In the genomic region with DNA sequence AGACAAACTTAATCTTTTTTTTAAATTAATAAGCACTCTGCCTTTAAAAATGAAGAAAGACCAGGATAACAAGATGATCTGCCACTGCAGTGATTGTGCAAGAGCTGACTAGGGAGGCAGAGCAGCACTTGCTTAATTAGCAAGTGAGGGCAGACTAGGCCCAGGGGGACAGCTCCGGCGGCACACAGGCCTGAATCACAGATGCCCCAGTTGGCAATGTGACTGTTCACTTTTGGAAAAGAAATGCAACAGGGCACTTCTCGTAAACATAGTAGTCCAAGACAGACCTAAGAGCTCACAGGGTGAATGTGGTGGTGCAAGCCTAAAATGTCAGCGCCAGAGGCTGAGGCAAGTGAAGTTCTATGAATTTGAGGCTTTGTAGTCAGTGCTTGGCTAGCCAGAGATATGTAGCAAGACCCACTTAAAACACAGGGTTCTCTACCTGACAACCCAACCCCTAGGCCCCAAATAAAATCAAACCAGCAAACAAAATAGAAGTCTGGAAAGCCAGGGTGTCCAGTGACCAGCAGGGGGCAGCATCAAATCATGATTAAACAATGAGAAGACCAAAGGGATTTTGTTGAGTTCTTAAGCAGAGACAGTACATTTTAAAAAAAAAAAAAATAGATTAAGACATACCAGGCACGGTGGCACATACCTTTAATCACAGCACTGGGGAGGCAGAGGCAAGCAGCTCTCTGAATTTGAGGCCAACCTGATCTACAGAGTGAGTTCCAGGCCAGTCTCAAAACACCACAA, we compare ENCODE assay signal across 10 mouse cellular contexts. TPM values are rescaled to one million over a fixed set of nuclear protein-coding genes. Genes with fewer than 3 reads are reported as not detected.
DNase-seq lines count a peak whose midpoint lies in the region; ATAC-seq and TF ChIP-seq lines count a peak whose summit lies in the region.
"Had no signal": no experiment of that assay in that cellular context is flagged by ENCODE, and none has a peak within 500 bp of the region (broad histone marks: within the 10 kb centered on the region; RNA-seq: fewer than 3 reads in every experiment).

No protein-coding gene starts in this region.

- H3K4me2 ChIP-seq in hindbrain, embryonic 16.5 days (ENCODE audit: low read length): no peak overlapping the region
- H3K4me2 ChIP-seq in midbrain, postnatal 0 days (ENCODE audit: low read depth, low read length, poor library complexity, severe bottlenecking): no peak overlapping the region
- H3K4me2 ChIP-seq: neural tube, embryonic 13.5 days had no signal

- H3K27ac ChIP-seq in hindbrain, embryonic 10.5 days: no peak overlapping the region
- no peak overlapping the region for H3K27ac ChIP-seq in hindbrain, embryonic 16.5 days (ENCODE audit: low read depth, low read length)
- H3K27ac ChIP-seq in midbrain, postnatal 0 days (ENCODE audit: low read depth, low read length): no peak overlapping the region
- H3K27ac ChIP-seq: neural tube, embryonic 13.5 days had no signal

- no peaks in the 10 kb centered on the region for H3K9me3 ChIP-seq in hindbrain, embryonic 10.5 days
- H3K9me3 ChIP-seq in hindbrain, embryonic 16.5 days (ENCODE audit: control insufficient read depth, low read length): no peaks in the 10 kb centered on the region
- H3K9me3 ChIP-seq in midbrain, postnatal 0 days (ENCODE audit: low read length): no peaks in the 10 kb centered on the region
- H3K9me3 ChIP-seq: neural tube, embryonic 13.5 days had no signal

- no peak for ATAC-seq in hindbrain, embryonic 16.5 days
- ATAC-seq in midbrain, postnatal 0 days (ENCODE audit: low FRiP score): no peak

- H3K27me3 ChIP-seq in hindbrain, embryonic 10.5 days (ENCODE audit: insufficient read depth, poor library complexity, severe bottlenecking): no peaks in the 10 kb centered on the region
- no peaks in the 10 kb centered on the region for H3K27me3 ChIP-seq in hindbrain, embryonic 16.5 days (replicated peaks; ENCODE audit: control insufficient read depth, insufficient read depth, low read length)
- H3K27me3 ChIP-seq in midbrain, postnatal 0 days (ENCODE audit: insufficient read depth, low read length): no peaks in the 10 kb centered on the region
- H3K27me3 ChIP-seq: neural tube, embryonic 13.5 days had no signal

- H3K36me3 ChIP-seq in hindbrain, embryonic 10.5 days: peaks cover 61% of the 10 kb centered on the region
- peaks cover 23% of the 10 kb centered on the region for H3K36me3 ChIP-seq in hindbrain, embryonic 16.5 days (ENCODE audit: control insufficient read depth, insufficient read depth, low read length)
- peaks cover 38% of the 10 kb centered on the region for H3K36me3 ChIP-seq in midbrain, postnatal 0 days (ENCODE audit: insufficient read depth, low read length)

- H3K9ac ChIP-seq in hindbrain, embryonic 16.5 days (ENCODE audit: low read depth, low read length): no peak overlapping the region
- no peak overlapping the region for H3K9ac ChIP-seq in midbrain, postnatal 0 days (replicated peaks; ENCODE audit: low read length, poor library complexity, severe bottlenecking)
- H3K9ac ChIP-seq: neural tube, embryonic 13.5 days had no signal

- H3K4me1 ChIP-seq in hindbrain, embryonic 10.5 days (replicated peaks): peaks cover 18% of the 10 kb centered on the region
- H3K4me1 ChIP-seq in hindbrain, embryonic 16.5 days (ENCODE audit: control insufficient read depth, insufficient read depth, low read depth, low read length): peaks cover 12% of the 10 kb centered on the region
- H3K4me1 ChIP-seq in midbrain, postnatal 0 days (ENCODE audit: insufficient read depth, low read length): peaks cover 9% of the 10 kb centered on the region

- peak; percentile 70 for DNase-seq in hindbrain, embryonic 10.5 days (ENCODE audit: low spot score)
- DNase-seq in NIH3T3 (ENCODE audit: low read depth): peak; percentile 95
- DNase-seq in cerebellum, postnatal 14 days: peak; percentile 85 to 94
- DNase-seq in gastrocnemius, postnatal 4 days (ENCODE audit: low spot score in 2 of 2): peak; percentile 50 to 83
- peak; percentile 79 to 83 for DNase-seq in left cerebral cortex, postnatal 25 days (ENCODE audit: low spot score in 2 of 2)
- peak; percentile 86 for DNase-seq in midbrain, postnatal 0 days (ENCODE audit: low spot score)
- peak; percentile 47 for DNase-seq in testis, postnatal 14 days (ENCODE audit: low spot score)

- no peak overlapping the region for H3K4me3 ChIP-seq in hindbrain, embryonic 10.5 days
- no peak overlapping the region for H3K4me3 ChIP-seq in hindbrain, embryonic 16.5 days (ENCODE audit: low read length)
- H3K4me3 ChIP-seq in midbrain, postnatal 0 days (ENCODE audit: low read depth, low read length): no peak overlapping the region
- H3K4me3 ChIP-seq: neural tube, embryonic 13.5 days had no signal

- WGBS in hindbrain, embryonic 10.5 days: 71% methylated on average over 5 of the region's 5 CpGs
- WGBS in hindbrain, embryonic 16.5 days: 62% methylated on average over 5 of the region's 5 CpGs
- WGBS in midbrain, postnatal 0 days: 54% methylated on average over 5 of the region's 5 CpGs

- TF ChIP-seq CTCF in midbrain, postnatal 0 days (IDR thresholded peaks at IDR 0.05): peak; percentile 84

- intact Hi-C loops in left cerebral cortex, postnatal 25 days (cut with DNase I): loop anchor here (5.0 kb wide), 2 partner anchors 43 to 268 kb away; partner anchors contain the start of genes 1810009A15Rik and Gm49416

RNA-seq across cellular contexts. Expression of gene Gng3, which starts 5.6 kb away (rescaled TPM):
- 66.7 and 140 TPM in 2 replicates for polyA plus RNA-seq in hindbrain, embryonic 10.5 days (2016; fragmentation: Nextera tagmentation; extraction: Ambion mirVana)
- 477 and 526 TPM in 2 replicates for polyA plus RNA-seq in hindbrain, embryonic 16.5 days (2015; fragmentation: Nextera tagmentation; extraction: Ambion mirVana)
- total RNA-seq in gastrocnemius, postnatal 4 days (2021): under 1 TPM; 0.17 to 0.26 TPM
- 100 to 1,000 TPM; 201 to 223 TPM for total RNA-seq in left cerebral cortex, postnatal 25 days (2021)
- 103 and 119 TPM in 2 replicates for total RNA-seq in midbrain, postnatal 0 days (2014; rRNA removed)
- polyA plus RNA-seq in midbrain, postnatal 0 days (2015; fragmentation: Nextera tagmentation; extraction: Ambion mirVana): 746 and 809 TPM in 2 replicates

RNA-seq across cellular contexts. Expression of gene Lrrn4cl, which starts 6.0 kb away (rescaled TPM):
- polyA plus RNA-seq in hindbrain, embryonic 10.5 days (2016; fragmentation: Nextera tagmentation; extraction: Ambion mirVana): 0.44 and 0.47 TPM in 2 replicates
- 0.94 and 1.2 TPM in 2 replicates for polyA plus RNA-seq in hindbrain, embryonic 16.5 days (2015; fragmentation: Nextera tagmentation; extraction: Ambion mirVana)
- total RNA-seq in gastrocnemius, postnatal 4 days (2021): 10 to 100 TPM; 18.7 to 22.9 TPM
- under 1 TPM; 0.92 to 0.96 TPM for total RNA-seq in left cerebral cortex, postnatal 25 days (2021)
- total RNA-seq in midbrain, postnatal 0 days (2014; rRNA removed): 2.7 and 3.5 TPM in 2 replicates
- polyA plus RNA-seq in midbrain, postnatal 0 days (2015; fragmentation: Nextera tagmentation; extraction: Ambion mirVana): 2.0 and 2.1 TPM in 2 replicates

RNA-seq across cellular contexts. Expression of gene Bscl2, which starts 7.3 kb away (rescaled TPM):
- 55.8 and 64.3 TPM in 2 replicates for polyA plus RNA-seq in hindbrain, embryonic 10.5 days (2016; fragmentation: Nextera tagmentation; extraction: Ambion mirVana)
- polyA plus RNA-seq in hindbrain, embryonic 16.5 days (2015; fragmentation: Nextera tagmentation; extraction: Ambion mirVana): 117 TPM in 2 replicates
- 10 to 100 TPM; 22.1 to 24.2 TPM for total RNA-seq in gastrocnemius, postnatal 4 days (2021)
- total RNA-seq in left cerebral cortex, postnatal 25 days (2021): 100 to 1,000 TPM; 111 to 112 TPM
- total RNA-seq in midbrain, postnatal 0 days (2014; rRNA removed): 112 and 121 TPM in 2 replicates
- 101 and 108 TPM in 2 replicates for polyA plus RNA-seq in midbrain, postnatal 0 days (2015; fragmentation: Nextera tagmentation; extraction: Ambion mirVana)

RNA-seq across cellular contexts. Expression of gene AC129217.1, which starts 15.0 kb away (rescaled TPM):
- 0.31 TPM in 1 of 2 replicates, not detected in the other for polyA plus RNA-seq in hindbrain, embryonic 10.5 days (2016; fragmentation: Nextera tagmentation; extraction: Ambion mirVana)
- polyA plus RNA-seq in hindbrain, embryonic 16.5 days (2015; fragmentation: Nextera tagmentation; extraction: Ambion mirVana): not detected in 2 replicates
- total RNA-seq in gastrocnemius, postnatal 4 days (2021): under 1 TPM in 1 of 2 experiments, not detected in 1; 0.67 TPM
- total RNA-seq in left cerebral cortex, postnatal 25 days (2021): not detected
- total RNA-seq in midbrain, postnatal 0 days (2014; rRNA removed): 5.6 and 12.7 TPM in 2 replicates
- polyA plus RNA-seq in midbrain, postnatal 0 days (2015; fragmentation: Nextera tagmentation; extraction: Ambion mirVana): not detected in 2 replicates
- total RNA-seq: adrenal gland, postnatal 4 days had no signal
- polyA plus RNA-seq: neural tube, embryonic 13.5 days had no signal

RNA-seq across cellular contexts. Expression of gene Hnrnpul2, which starts 24.7 kb away (rescaled TPM):
- 4.1 and 4.5 TPM in 2 replicates for polyA plus RNA-seq in hindbrain, embryonic 10.5 days (2016; fragmentation: Nextera tagmentation; extraction: Ambion mirVana)
- polyA plus RNA-seq in hindbrain, embryonic 16.5 days (2015; fragmentation: Nextera tagmentation; extraction: Ambion mirVana): 5.1 and 5.8 TPM in 2 replicates
- 10 to 100 TPM; 61.3 to 71.0 TPM for total RNA-seq in gastrocnemius, postnatal 4 days (2021)
- total RNA-seq in left cerebral cortex, postnatal 25 days (2021): 100 to 1,000 TPM; 110 to 112 TPM
- 25.9 and 36.2 TPM in 2 replicates for total RNA-seq in midbrain, postnatal 0 days (2014; rRNA removed)
- polyA plus RNA-seq in midbrain, postnatal 0 days (2015; fragmentation: Nextera tagmentation; extraction: Ambion mirVana): 4.6 and 5.5 TPM in 2 replicates

Comparison
In these comparisons a context has a peak if more than half of its experiments do, and no peak if none do; other contexts are left out.
1. RNA of gene Gng3, which starts 5.6 kb away (total RNA-seq): 201 to 223 TPM in left cerebral cortex, postnatal 25 days and 103 to 119 TPM in midbrain, postnatal 0 days; 0.17 to 0.26 TPM in gastrocnemius, postnatal 4 days; every median in the first group is over 10 times any median in the second.
2. Peak in every context shown above with its lines, with median percentiles within 50 percentile points of each other: DNase-seq.